Mouse (Mus musculus): ENCODE data around the gene Comp. TPM values are rescaled to one million over a fixed set of nuclear protein-coding genes. Genes with fewer than 3 reads are reported as not detected.

Gene Comp
- polyA plus RNA-seq, 1 experiment: 1.9 TPM

DNA sequence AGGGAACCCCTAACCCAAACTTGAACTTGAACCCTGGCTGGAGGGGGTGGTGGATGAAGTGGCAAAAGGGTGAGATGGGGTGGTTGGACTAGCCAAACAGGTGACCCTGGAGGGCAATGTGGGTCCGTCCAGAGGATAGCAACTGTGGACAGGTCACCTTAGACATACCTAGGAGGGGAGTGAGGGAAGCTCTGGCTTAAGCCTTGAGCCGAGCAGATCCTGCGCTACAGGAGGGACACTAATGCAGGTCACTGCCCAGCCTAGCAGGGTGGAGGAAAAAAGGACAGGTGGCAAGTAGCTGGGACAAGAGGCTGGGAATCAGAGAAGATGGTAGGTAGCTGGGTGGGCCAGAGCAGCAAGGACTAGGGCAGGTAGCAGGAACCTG is 21.4 kb upstream of the Comp start:
- TF ChIP-seq CTCF (IDR thresholded peaks at IDR 0.05; ENCODE audit: borderline replicate concordance, insufficient read depth, low read length): no peak
- TF ChIP-seq POLR2A (IDR thresholded peaks at IDR 0.05; ENCODE audit: low read depth, low read length): no peak
- Histone ChIP-seq H3K4me1 (ENCODE audit: control insufficient read depth, insufficient read depth, low read length) (peaks cover 13% of the 10 kb centered on the region), H3K27ac (ENCODE audit: insufficient read depth, low read length) (no peak overlapping the region), H3K4me3 (ENCODE audit: insufficient read depth, low read length) (peak overlapping the region; percentile 73)

DNA sequence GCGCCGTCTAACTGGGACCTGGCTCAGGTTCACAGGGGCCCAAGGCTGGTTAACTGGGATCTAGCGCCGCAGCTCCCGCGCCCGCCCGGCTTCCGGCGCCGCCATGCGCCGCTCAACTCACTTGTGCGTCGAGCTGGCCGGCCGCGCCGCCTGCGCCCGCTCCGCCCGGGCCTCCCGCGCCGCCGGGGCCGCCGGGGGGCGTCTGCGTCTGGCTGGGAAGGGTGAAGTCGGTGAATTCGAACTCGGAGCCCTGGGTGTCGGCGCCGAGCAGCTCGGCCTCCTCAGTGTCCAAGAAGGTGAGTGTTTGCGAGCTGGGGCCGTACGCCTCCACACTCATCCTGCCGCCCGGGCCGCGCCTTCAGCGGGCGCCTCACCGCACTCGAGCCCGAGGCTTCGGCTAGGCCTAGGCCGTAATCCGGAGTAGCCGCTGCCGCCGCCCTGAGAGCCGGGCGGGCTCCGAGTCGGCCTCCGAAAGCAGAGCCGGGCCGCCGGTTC is 20.7 kb upstream of the Comp start:
- Histone ChIP-seq H3K4me1 (ENCODE audit: control insufficient read depth, insufficient read depth, low read length) (peaks cover 13% of the 10 kb centered on the region), H3K27ac (ENCODE audit: insufficient read depth, low read length) (0 out of 2 replicates have a peak overlapping the region, but pooled peaks have one; percentile 38), H3K4me3 (ENCODE audit: insufficient read depth, low read length) (peak overlapping the region; percentile 73)
- no peak for TF ChIP-seq CTCF (IDR thresholded peaks at IDR 0.05; ENCODE audit: borderline replicate concordance, insufficient read depth, low read length)
- no peak for TF ChIP-seq POLR2A (IDR thresholded peaks at IDR 0.05; ENCODE audit: low read depth, low read length)

DNA sequence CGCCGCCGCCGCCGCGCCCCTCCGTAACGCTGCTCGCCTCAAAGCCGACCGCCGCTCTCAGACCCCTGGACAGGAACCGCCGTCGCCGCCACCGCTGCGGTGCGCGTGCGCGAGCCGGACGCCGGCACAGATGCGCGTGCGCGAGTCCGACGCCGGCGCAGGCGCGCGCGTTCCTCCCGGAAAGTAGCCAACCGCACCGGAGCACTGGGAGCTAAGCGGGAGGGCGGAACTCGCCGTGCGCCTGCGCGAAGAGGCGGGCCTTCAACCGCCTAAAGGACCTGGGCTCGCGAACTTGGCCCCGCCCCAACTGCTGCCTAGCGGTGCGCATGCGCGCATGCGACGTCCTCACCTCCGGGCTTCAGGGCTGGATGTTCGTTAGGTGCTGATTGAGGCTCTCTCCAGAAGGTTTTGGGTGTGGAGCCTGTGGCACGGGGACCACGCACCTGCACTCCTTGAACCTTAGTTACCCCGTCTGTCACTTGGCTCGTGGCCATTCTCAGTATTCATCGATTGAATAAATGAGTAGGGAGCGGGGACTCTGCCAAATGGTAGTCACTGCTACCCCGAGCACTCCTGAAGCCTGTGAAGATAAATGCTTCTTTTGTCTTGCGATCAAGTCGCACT is 20.1 kb upstream of the Comp start, which contains the start of gene Upf1:
Upf1 (minus strand) TSS at position 85 of the 624 bp plus-strand sequence.
- Histone ChIP-seq H3K4me1 (ENCODE audit: control insufficient read depth, insufficient read depth, low read length) (peaks cover 11% of the 10 kb centered on the region), H3K27ac (ENCODE audit: insufficient read depth, low read length) (0 out of 2 replicates have a peak within 1 kb of the TSS, but pooled peaks have one; percentile 38), H3K4me3 (ENCODE audit: insufficient read depth, low read length) (peak within 1 kb of the TSS; percentile 73)
- peak; percentile 97 for TF ChIP-seq POLR2A (IDR thresholded peaks at IDR 0.05; ENCODE audit: low read depth, low read length)
- TF ChIP-seq CTCF (IDR thresholded peaks at IDR 0.05; ENCODE audit: borderline replicate concordance, insufficient read depth, low read length): no peak

DNA sequence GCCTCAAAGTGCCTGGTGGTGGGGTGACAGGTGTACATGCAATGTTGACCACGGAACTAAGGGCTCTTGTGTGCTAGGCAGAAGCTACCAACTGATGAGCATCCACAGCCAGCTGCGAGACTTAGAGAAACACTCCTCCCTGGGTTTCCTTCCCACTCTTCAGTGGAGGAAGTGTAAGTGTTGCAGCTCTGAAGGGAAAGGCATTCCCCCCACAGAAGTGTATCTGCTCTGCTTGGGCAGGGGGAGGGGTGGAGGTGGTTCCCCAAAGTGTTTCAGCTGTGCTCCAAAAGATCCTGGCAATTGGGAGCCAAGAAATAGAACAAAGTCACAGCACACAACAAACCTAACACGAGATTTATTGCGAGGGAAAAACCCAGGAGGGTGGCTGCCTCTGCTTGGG is 19.4 kb upstream of the Comp start:
- Histone ChIP-seq H3K27ac (ENCODE audit: insufficient read depth, low read length) (no peak overlapping the region), H3K4me3 (ENCODE audit: insufficient read depth, low read length) (no peak overlapping the region)
- TF ChIP-seq CTCF (IDR thresholded peaks at IDR 0.05; ENCODE audit: borderline replicate concordance, insufficient read depth, low read length): no peak
- no peak for TF ChIP-seq POLR2A (IDR thresholded peaks at IDR 0.05; ENCODE audit: low read depth, low read length)

DNA sequence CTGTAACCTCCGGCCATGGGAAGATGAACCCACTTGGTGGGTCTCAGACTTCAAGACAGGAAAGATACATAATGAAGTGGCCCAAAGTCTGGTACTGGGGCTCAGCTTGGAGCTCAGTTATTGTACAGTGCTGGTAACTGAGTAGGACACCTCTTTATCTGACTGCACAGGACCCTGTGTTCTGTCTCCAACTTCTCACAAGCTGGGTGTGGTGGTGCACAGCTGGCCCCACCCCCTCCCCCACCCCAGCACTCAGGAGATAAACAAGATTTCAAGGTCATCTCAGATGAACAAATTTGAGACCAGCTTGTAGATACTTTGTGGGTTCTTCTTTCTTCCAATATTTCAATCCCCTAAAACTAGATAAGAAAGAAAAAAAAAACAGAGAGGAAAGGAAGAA is 17.2 kb upstream of the Comp start:
- Histone ChIP-seq H3K4me3 (ENCODE audit: insufficient read depth, low read length) (no peak overlapping the region), H3K27ac (ENCODE audit: insufficient read depth, low read length) (no peak overlapping the region), H3K4me1 (ENCODE audit: control insufficient read depth, insufficient read depth, low read length) (peaks cover 1% of the 10 kb centered on the region; the same call in 1 of the 2 replicates)
- no peak for TF ChIP-seq CTCF (IDR thresholded peaks at IDR 0.05; ENCODE audit: borderline replicate concordance, insufficient read depth, low read length)
- no peak for TF ChIP-seq POLR2A (IDR thresholded peaks at IDR 0.05; ENCODE audit: low read depth, low read length)

More for the DNA sequence above, 19.4 kb upstream of the Comp start:
- peaks cover 8% of the 10 kb centered on the region; the same call in 1 of the 2 replicates for H3K4me1 ChIP-seq (ENCODE audit: control insufficient read depth, insufficient read depth, low read length)

DNA sequence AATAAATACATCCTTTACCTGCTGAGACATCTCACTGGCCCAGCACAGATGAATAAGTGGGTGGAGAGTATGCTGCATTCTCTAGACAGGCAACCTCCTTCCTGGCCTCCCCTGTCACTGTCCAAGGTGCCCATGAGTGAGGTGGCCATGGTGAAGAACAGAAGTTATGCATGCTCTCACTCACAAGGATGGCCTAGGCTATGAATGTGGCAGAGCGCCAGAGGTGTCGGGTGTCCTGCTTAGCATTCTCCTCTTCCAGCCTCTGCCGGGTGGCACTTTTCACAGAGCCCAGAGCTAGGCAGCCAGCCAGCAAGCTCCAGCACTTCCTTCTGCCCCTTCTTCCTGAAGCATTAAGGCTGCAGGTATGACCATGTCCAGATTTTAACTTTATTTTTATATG is 13.9 kb upstream of the Comp start:
- no peaks in the 10 kb centered on the region for H3K4me1 ChIP-seq (ENCODE audit: control insufficient read depth, insufficient read depth, low read length)
- no peak for TF ChIP-seq CTCF (IDR thresholded peaks at IDR 0.05; ENCODE audit: borderline replicate concordance, insufficient read depth, low read length)
- TF ChIP-seq POLR2A (IDR thresholded peaks at IDR 0.05; ENCODE audit: low read depth, low read length): no peak

DNA sequence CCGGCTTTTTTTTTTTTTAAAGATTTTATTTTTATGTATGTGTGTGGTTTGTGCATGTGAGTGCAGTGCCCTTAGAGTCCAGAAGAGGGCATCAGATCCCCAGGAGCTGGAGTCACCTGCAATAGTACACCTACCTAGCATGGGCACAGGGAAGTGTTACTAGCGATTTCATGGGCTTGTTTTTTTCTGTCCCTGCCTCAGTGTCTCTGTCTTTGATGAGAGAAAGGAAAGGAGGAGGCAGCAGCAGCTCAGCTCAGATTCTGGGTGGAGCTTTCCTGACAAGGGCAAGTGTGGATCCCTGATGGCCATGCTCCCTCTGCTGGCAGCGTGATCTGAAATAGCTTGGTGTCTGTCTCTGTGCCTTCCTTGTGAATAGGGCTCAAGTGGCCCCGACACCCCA is 12.6 kb upstream of the Comp start:
- H3K27ac ChIP-seq (ENCODE audit: insufficient read depth, low read length): no peak overlapping the region

More for the DNA sequence above, 13.9 kb upstream of the Comp start:
- Histone ChIP-seq H3K27ac (ENCODE audit: insufficient read depth, low read length) (no peak overlapping the region), H3K4me3 (ENCODE audit: insufficient read depth, low read length) (no peak overlapping the region)

DNA sequence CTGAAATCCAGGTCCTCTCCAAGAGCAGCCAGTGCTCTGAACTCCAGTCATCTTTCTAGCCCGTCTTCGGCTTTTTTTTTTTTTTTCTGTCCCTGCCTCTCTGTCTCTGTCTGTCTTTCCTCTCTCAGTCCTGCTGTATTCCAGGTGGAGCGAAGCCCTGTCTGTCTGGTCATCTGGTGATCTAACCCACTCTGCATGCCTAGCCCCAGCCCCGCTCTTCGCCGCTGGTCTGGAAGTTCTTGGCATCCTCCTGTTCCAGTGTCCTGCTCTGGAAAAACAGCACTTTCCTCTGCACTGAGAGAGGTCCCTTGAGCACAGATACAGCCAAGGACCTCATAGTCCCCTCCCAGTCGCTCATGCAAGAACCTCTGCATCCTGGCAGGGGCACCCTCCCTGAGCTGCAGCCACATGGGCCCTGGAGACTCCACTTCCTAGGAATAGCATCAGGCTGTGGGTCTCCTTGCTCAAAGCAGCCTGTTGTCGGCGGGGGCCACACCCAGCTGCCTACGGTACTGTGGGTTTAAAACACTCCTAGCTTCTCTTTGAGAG is 11.8 kb upstream of the Comp start:
- no peak overlapping the region for H3K27ac ChIP-seq (ENCODE audit: insufficient read depth, low read length)
- H3K4me1 ChIP-seq (ENCODE audit: control insufficient read depth, insufficient read depth, low read length): no peaks in the 10 kb centered on the region
- H3K4me3 ChIP-seq (ENCODE audit: insufficient read depth, low read length): no peak overlapping the region
- no peak for TF ChIP-seq CTCF (IDR thresholded peaks at IDR 0.05; ENCODE audit: borderline replicate concordance, insufficient read depth, low read length)
- no peak for TF ChIP-seq POLR2A (IDR thresholded peaks at IDR 0.05; ENCODE audit: low read depth, low read length)

More for the DNA sequence above, 12.6 kb upstream of the Comp start:
- no peaks in the 10 kb centered on the region for H3K4me1 ChIP-seq (ENCODE audit: control insufficient read depth, insufficient read depth, low read length)
- H3K4me3 ChIP-seq (ENCODE audit: insufficient read depth, low read length): no peak overlapping the region
- TF ChIP-seq POLR2A (IDR thresholded peaks at IDR 0.05; ENCODE audit: low read depth, low read length): no peak
- peak; percentile 34; the same call in 1 of the 2 replicates for TF ChIP-seq CTCF (IDR thresholded peaks at IDR 0.05; ENCODE audit: borderline replicate concordance, insufficient read depth, low read length)

DNA sequence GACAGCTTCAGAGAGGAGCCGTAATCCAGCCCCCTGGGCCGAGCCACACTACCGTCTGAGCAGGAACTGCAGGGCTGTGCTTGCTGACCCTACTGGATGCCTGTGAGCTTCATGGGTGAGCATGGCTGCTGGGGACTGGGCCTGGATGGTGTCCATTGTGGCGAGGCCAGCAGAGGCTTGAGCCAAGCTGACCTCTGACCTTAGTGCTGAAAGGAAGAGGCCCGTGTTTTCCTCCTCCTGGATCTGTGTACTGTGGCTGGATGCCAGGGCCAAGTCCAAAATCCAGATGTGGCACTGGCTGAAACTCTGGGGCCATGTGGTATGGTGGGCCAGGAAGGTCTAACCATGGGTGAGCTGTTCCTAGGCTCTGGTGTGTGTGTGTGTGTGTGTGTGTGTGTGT is 9.3 kb upstream of the Comp start:
- no peaks in the 10 kb centered on the region for H3K4me1 ChIP-seq (ENCODE audit: control insufficient read depth, insufficient read depth, low read length)
- no peak overlapping the region for H3K4me3 ChIP-seq (ENCODE audit: insufficient read depth, low read length)
- no peak overlapping the region for H3K27ac ChIP-seq (ENCODE audit: insufficient read depth, low read length)
- no peak for TF ChIP-seq POLR2A (IDR thresholded peaks at IDR 0.05; ENCODE audit: low read depth, low read length)
- no peak for TF ChIP-seq CTCF (IDR thresholded peaks at IDR 0.05; ENCODE audit: borderline replicate concordance, insufficient read depth, low read length)

DNA sequence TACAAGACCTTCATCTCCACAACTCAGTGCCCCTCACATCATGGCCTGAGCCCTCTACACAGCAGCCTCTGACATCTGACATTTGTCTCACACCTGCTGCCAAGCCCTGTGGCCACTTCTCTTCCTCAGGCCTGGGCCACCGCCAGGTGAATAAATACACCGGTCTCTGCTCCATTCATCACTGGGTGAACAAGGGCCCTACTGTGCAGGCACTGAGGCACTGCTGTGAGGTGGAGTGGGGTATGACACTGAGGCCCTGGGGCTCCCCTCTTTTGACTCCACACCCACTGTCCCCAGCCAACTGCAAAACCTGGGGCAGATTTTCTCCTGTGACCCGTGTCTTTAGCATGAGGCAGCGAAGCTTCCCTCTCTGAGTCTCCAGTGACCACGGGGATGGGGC is 6.8 kb upstream of the Comp start:
- Histone ChIP-seq H3K4me3 (ENCODE audit: insufficient read depth, low read length) (no peak overlapping the region), H3K4me1 (ENCODE audit: control insufficient read depth, insufficient read depth, low read length) (no peaks in the 10 kb centered on the region), H3K27ac (ENCODE audit: insufficient read depth, low read length) (no peak overlapping the region)
- TF ChIP-seq CTCF (IDR thresholded peaks at IDR 0.05; ENCODE audit: borderline replicate concordance, insufficient read depth, low read length) (no peak), POLR2A (IDR thresholded peaks at IDR 0.05; ENCODE audit: low read depth, low read length) (no peak)
